Mouse (Mus musculus) CH12.LX (cell line): Measurements from ENCODE around the gene Marveld3. TPM values are rescaled to one million over a fixed set of nuclear protein-coding genes. Genes with fewer than 3 reads are reported as not detected.

Source experiments
- DNase-seq: peaks from one replicate; pipeline ENCODE4 v3.0.0-alpha.2; 2013; ENCODE audit errors: extremely low read depth
- H3K27ac ChIP-seq: 2 replicates; pipeline ENCODE4 v1.5.1; 2012; ENCODE audit warnings: low read depth, mild to moderate bottlenecking, control low read depth, moderate library complexity; ENCODE audit not compliant: insufficient read depth
- H3K27me3 ChIP-seq: replicated peaks from 2 replicates; pipeline ENCODE3; 2012; ENCODE audit warnings: inconsistent platforms
- H3K36me3 ChIP-seq, 2 experiments: replicated peaks in 1 of 2; 2 replicates each; pipeline versions ENCODE3 to v1.6.1; 2012; ENCODE audit warnings: inconsistent platforms in 1 of 2, low read length in 1 of 2, mild to moderate bottlenecking in 1 of 2, mixed read lengths in 1 of 2, moderate library complexity in 1 of 2; ENCODE audit not compliant: control insufficient read depth in 1 of 2, insufficient read depth in 1 of 2
- H3K4me1 ChIP-seq, 2 experiments: 2 replicates each; pipeline ENCODE4 v1.6.1; 2012; ENCODE audit warnings: inconsistent platforms in 1 of 2, moderate library complexity in 1 of 2; ENCODE audit not compliant: insufficient read depth in 2 of 2, control insufficient read depth in 1 of 2
- H3K4me2 ChIP-seq: 2 replicates; pipeline ENCODE4 v1.6.1; 2012; ENCODE audit warnings: low read depth, mild to moderate bottlenecking, control low read depth; ENCODE audit not compliant: poor library complexity, insufficient read depth, severe bottlenecking
- H3K4me3 ChIP-seq, 3 experiments: fragments of 150-350 bp in 1 of 3; sonication (generic) in 1 of 3; replicated peaks in 1 of 3; 2 replicates each; pipeline versions ENCODE3 to v1.5.1; 2011 to 2012; ENCODE audit warnings: low read depth in 2 of 3, low read length in 2 of 3, mild to moderate bottlenecking in 2 of 3, moderate library complexity in 2 of 3, control low read depth in 1 of 3, improper control_type of control experiment in 1 of 3, inconsistent platforms in 1 of 3, mixed read lengths in 1 of 3; ENCODE audit not compliant: poor library complexity in 1 of 3
- H3K79me2 ChIP-seq: replicated peaks from 2 replicates; pipeline ENCODE4 v1.6.1; 2012; ENCODE audit warnings: mild to moderate bottlenecking, moderate library complexity; ENCODE audit not compliant: control insufficient read depth, poor library complexity, insufficient read depth, severe bottlenecking; ENCODE audit errors: extremely low read depth
- H3K9ac ChIP-seq: 2 replicates; pipeline ENCODE4 v1.6.1; 2012; ENCODE audit warnings: low read depth, mild to moderate bottlenecking, control low read depth, moderate library complexity; ENCODE audit not compliant: insufficient read depth
- H3K9me3 ChIP-seq: replicated peaks from 2 replicates; pipeline ENCODE3; 2012; ENCODE audit warnings: low read length, inconsistent platforms, mixed read lengths
- BHLHE40 ChIP-seq: IDR thresholded peaks from 2 replicates; pipeline ENCODE4 v1.6.1; 2011; ENCODE audit warnings: mild to moderate bottlenecking, low read depth, low read length, improper control_type of control experiment
- CHD2 ChIP-seq: IDR thresholded peaks from 2 replicates; pipeline ENCODE4 v1.6.1; 2011; ENCODE audit warnings: low read length, improper control_type of control experiment
- CTCF ChIP-seq, 2 experiments: IDR thresholded peaks in 1 of 2; conservative IDR thresholded peaks in 1 of 2; 2 replicates each; pipeline ENCODE4 v1.5.1; 2011 to 2012; ENCODE audit warnings: low read depth in 2 of 2, low read length in 2 of 2, improper control_type of control experiment in 1 of 2, inconsistent platforms in 1 of 2, mild to moderate bottlenecking in 1 of 2, moderate library complexity in 1 of 2
- ELF1 ChIP-seq: IDR thresholded peaks from 2 replicates; pipeline ENCODE4 v1.6.1; 2014; ENCODE audit warnings: low read depth, mild to moderate bottlenecking, inconsistent platforms, low read length, improper control_type of control experiment
- GABPA ChIP-seq: IDR thresholded peaks from 2 replicates; pipeline ENCODE4 v1.6.1; 2012; ENCODE audit warnings: low read depth, low read length, improper control_type of control experiment, inconsistent platforms; ENCODE audit not compliant: insufficient replicate concordance
- IRF4 ChIP-seq: IDR thresholded peaks from 2 replicates; pipeline ENCODE4 v1.6.1; 2014; ENCODE audit warnings: low read depth, mild to moderate bottlenecking, inconsistent platforms, low read length, improper control_type of control experiment
- JUND ChIP-seq: conservative IDR thresholded peaks from 2 replicates; pipeline ENCODE4 v1.6.1; 2011; ENCODE audit warnings: low read depth, low read length, improper control_type of control experiment
- KAT2A ChIP-seq: IDR thresholded peaks from 2 replicates; pipeline ENCODE4 v1.6.1; 2012; ENCODE audit warnings: low read length, improper control_type of control experiment, inconsistent platforms; ENCODE audit not compliant: insufficient replicate concordance
- MAX ChIP-seq: IDR thresholded peaks from 2 replicates; pipeline ENCODE4 v1.6.1; 2011; ENCODE audit warnings: low read length, improper control_type of control experiment
- MAZ ChIP-seq: IDR thresholded peaks from 2 replicates; pipeline ENCODE4 v1.6.1; 2012; ENCODE audit warnings: low read depth, mild to moderate bottlenecking, inconsistent platforms, low read length, improper control_type of control experiment, moderate library complexity
- MEF2A ChIP-seq: IDR thresholded peaks from 2 replicates; pipeline ENCODE4 v1.6.1; 2014; ENCODE audit warnings: low read depth, mild to moderate bottlenecking, inconsistent platforms, low read length, improper control_type of control experiment, borderline replicate concordance
- MYC ChIP-seq: IDR thresholded peaks from 2 replicates; pipeline ENCODE4 v1.6.1; 2011; ENCODE audit warnings: low read depth, mild to moderate bottlenecking, improper control_type of control experiment, low read length
- NELFE ChIP-seq: IDR thresholded peaks from 2 replicates; pipeline ENCODE4 v1.6.1; 2011; ENCODE audit warnings: low read depth, low read length, improper control_type of control experiment
- NRF1 ChIP-seq: IDR thresholded peaks from 2 replicates; pipeline ENCODE4 v1.6.1; 2014; ENCODE audit warnings: low read depth, mild to moderate bottlenecking, inconsistent platforms, low read length, improper control_type of control experiment, moderate library complexity
- PAX5 ChIP-seq: IDR thresholded peaks from 2 replicates; pipeline ENCODE4 v1.6.1; 2012; ENCODE audit warnings: low read length, inconsistent platforms, mixed read lengths
- RCOR1 ChIP-seq: conservative IDR thresholded peaks from 2 replicates; pipeline ENCODE4 v1.6.1; 2012; ENCODE audit warnings: low read depth, mild to moderate bottlenecking, inconsistent platforms, low read length, improper control_type of control experiment
- SIN3A ChIP-seq: IDR thresholded peaks from 2 replicates; pipeline ENCODE4 v1.6.1; 2012; ENCODE audit warnings: low read length, improper control_type of control experiment, inconsistent platforms
- UBTF ChIP-seq: IDR thresholded peaks from 2 replicates; pipeline ENCODE4 v1.6.1; 2012; ENCODE audit warnings: low read depth, mild to moderate bottlenecking, inconsistent platforms, low read length, improper control_type of control experiment, moderate library complexity
- USF1 ChIP-seq: IDR thresholded peaks from 2 replicates; pipeline ENCODE4 v1.6.1; 2014; ENCODE audit warnings: low read depth, mild to moderate bottlenecking, inconsistent platforms, low read length, improper control_type of control experiment
- USF2 ChIP-seq: conservative IDR thresholded peaks from 2 replicates; pipeline ENCODE4 v1.6.1; 2011; ENCODE audit warnings: low read depth, low read length, improper control_type of control experiment
- ZMIZ1 ChIP-seq: IDR thresholded peaks from 2 replicates; pipeline ENCODE4 v1.6.1; 2012; ENCODE audit warnings: low read depth, mild to moderate bottlenecking, inconsistent platforms, low read length, improper control_type of control experiment
- ZNF384 ChIP-seq: IDR thresholded peaks from 2 replicates; pipeline ENCODE4 v1.6.1; 2012; ENCODE audit warnings: low read depth, low read length, improper control_type of control experiment, inconsistent platforms
- dilution Hi-C: fragments of 300-500 bp; cut with MboI; formaldehyde crosslinking; loops from 2 replicates; pipeline ENCODE4 v1.14.3; 2020; ENCODE audit warnings: low sequenced_read_pairs; ENCODE audit not compliant: extremely low pct_unique_long_range_greater_than_20kb, extremely low pct_ligation_motif_present
- in situ Hi-C: fragments of 300-500 bp; cut with MboI; formaldehyde crosslinking; loops from 3 replicates; pipeline ENCODE4 v1.14.3; 2019; ENCODE audit warnings: low sequenced_read_pairs, low pct_ligation_motif_present, low pct_unique_long_range_greater_than_20kb, mixed read lengths
- polyA plus RNA-seq: library from polyadenylated mRNA; unstranded; fragments of >175 nt; gene quantifications from 2 replicates; pipeline ENCODE4 v1.2.1, GENCODE M21; 2012; ENCODE audit warnings: low read depth; ENCODE audit not compliant: insufficient read length
- total RNA-seq, 2 experiments: library from RNA; depleted of rRNA; stranded (reverse); fragments of 300-350 nt in 1 of 2; fragments of >200 nt in 1 of 2; gene quantifications; 2 replicates each; pipeline ENCODE4 v1.2.3; 2012 to 2014

Marveld3 gene
- total and polyA plus RNA-seq, 3 experiments: not detected

DNA sequence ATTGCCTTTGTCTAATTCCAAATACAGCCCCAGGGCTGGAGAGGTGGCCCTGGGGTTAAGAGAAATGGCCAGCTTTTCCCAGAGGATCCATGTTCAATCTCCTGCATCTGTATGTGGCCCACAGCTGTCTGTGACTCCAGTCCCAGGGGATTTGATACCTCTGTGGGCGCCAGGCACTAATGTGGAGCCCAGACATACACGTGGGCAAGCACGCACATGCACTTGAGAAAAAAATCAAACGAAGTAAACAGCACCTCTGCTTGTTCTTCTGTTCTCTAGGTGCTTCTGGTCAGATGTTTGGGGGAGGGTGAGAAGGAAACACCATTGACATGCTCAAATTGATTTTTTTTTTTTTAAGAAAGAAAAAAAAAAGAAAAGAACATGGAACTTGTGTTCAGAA, 2.1 kb upstream of the Marveld3 start:
- H3K9me3 ChIP-seq: peaks cover 7% of the 10 kb centered on the region
- no peak overlapping the region for H3K27ac ChIP-seq
- H3K27me3 ChIP-seq: peaks cover 7% of the 10 kb centered on the region
- no peak overlapping the region for H3K4me3 ChIP-seq
- peaks cover 4 to 27% of the 10 kb centered on the region in 2 experiments for H3K4me1 ChIP-seq
- in situ Hi-C loops (no loop called here), dilution Hi-C loops (no loop called here)
- no peak for DNase-seq
- H3K36me3 ChIP-seq: no peaks in the 10 kb centered on the region
- no peak overlapping the region for H3K9ac ChIP-seq
- no peak overlapping the region for H3K4me2 ChIP-seq
- no peaks in the 10 kb centered on the region for H3K79me2 ChIP-seq
- TF ChIP-seq CHD2 (no peak), MYC (0 out of 2 replicates have a peak, but pooled peaks have one; percentile 8), MAX (peak; percentile 68; the same call in 1 of the 2 replicates)

DNA sequence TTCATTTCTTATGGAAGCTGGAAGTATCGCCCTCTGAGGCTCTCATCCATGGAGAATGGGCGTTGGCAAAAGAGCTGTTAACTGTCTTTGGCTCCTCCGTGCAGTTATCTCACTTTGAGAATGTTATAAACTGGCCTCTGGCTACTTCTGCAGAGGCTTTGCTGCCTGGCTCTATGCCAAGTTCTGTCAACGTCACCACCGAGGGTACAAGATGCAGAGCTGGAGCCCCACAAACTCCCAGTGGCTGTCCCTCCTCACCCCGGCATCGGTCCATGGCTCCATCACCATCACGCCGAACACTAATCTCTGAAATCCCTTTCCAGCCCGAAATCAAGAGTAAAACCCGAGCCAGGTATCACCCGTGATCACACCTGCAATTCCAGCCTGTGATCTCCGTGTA, 1.4 kb upstream of the Marveld3 start:
- Histone ChIP-seq H3K4me2 (no peak overlapping the region), H3K27ac (no peak overlapping the region), H3K4me3 (no peak overlapping the region), H3K9me3 (peaks cover 7% of the 10 kb centered on the region), H3K79me2 (no peaks in the 10 kb centered on the region), H3K36me3 (no peaks in the 10 kb centered on the region), H3K4me1 (peaks cover 8 to 34% of the 10 kb centered on the region in 2 experiments), H3K27me3 (peaks cover 6% of the 10 kb centered on the region), H3K9ac (no peak overlapping the region)
- DNase-seq: no peak
- dilution Hi-C loops: no loop called here
- in situ Hi-C loops: no loop called here
- no peak for TF ChIP-seq NRF1
- TF ChIP-seq PAX5: no peak
- no peak for TF ChIP-seq KAT2A
- TF ChIP-seq BHLHE40: no peak
- TF ChIP-seq MEF2A: no peak
- TF ChIP-seq ZNF384: no peak
- no peak for TF ChIP-seq ZMIZ1

DNA sequence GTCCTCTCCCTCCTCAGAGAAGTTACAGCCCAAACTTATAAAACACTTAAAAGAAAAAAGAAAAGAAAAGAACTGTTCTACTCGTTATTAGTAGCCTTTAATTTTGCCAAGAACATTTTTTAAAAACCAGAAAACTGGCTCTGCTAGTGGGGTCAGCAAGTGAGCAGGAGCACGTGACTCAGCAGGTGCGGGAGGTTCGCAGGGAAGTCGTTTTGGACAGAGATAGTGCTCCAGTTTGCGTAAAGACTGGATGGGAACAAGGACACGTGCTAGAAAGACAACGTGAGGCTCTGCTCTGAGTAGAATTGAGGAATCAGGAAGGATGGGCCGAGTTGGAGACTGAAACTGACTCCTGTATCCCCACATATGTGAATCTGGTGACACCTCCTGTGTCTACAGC, 893 bp upstream of the Marveld3 start:
- dilution Hi-C loops: no loop called here
- H3K4me3 ChIP-seq: no peak overlapping the region
- DNase-seq: no peak
- no peak overlapping the region for H3K27ac ChIP-seq
- H3K79me2 ChIP-seq: no peaks in the 10 kb centered on the region
- no peak overlapping the region for H3K9ac ChIP-seq
- H3K9me3 ChIP-seq: peaks cover 7% of the 10 kb centered on the region
- H3K27me3 ChIP-seq: peaks cover under 1% of the 10 kb centered on the region
- TF ChIP-seq USF2 (no peak), JUND (no peak), ZMIZ1 (no peak), MAZ (no peak), RCOR1 (no peak), ELF1 (no peak), USF1 (no peak), MAX (no peak), NELFE (no peak), UBTF (no peak), GABPA (no peak), CTCF (conservative IDR thresholded peaks at IDR 0.05 in 1 of 2, IDR thresholded peaks at IDR 0.05 in 1 of 2; ENCODE audit: low read depth in 2 of 2, low read length in 2 of 2) (no peak), IRF4 (no peak), SIN3A (no peak)
- H3K4me2 ChIP-seq: no peak overlapping the region
- H3K36me3 ChIP-seq: no peaks in the 10 kb centered on the region
- H3K4me1 ChIP-seq: peaks cover 9 to 39% of the 10 kb centered on the region in 2 experiments
- in situ Hi-C loops: no loop called here
